Mouse (Mus musculus) ES-E14 (cell line): ENCODE results near the gene Wdr54.

Experiments used
- HCFC1 ChIP-seq: IDR thresholded peaks from 2 replicates; pipeline ENCODE4 v1.6.1; 2012; ENCODE audit warnings: low read length, inconsistent platforms, borderline replicate concordance; ENCODE audit not compliant: insufficient read depth
- ZC3H11A ChIP-seq: IDR thresholded peaks from 2 replicates; pipeline ENCODE4 v1.6.1; 2012; ENCODE audit warnings: low read depth, mild to moderate bottlenecking, inconsistent platforms, low read length, borderline replicate concordance

DNA sequence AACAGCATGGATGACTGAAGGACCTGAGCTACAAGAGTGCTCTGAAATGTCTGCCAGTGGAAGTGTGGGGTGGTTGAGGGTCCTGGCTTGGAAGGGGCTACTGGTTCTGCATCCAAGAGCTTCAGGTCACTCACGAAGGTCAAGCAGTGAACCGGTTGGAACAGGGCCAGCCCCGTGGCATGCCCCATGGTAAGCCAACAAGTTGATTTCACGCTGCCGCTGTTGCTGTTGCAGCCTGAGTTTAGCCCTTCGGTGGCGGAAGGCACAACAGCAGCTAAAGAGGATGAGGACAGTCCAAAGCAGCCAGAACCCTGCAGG is 36.5 kb downstream of the Wdr54 start:
- no peak for TF ChIP-seq ZC3H11A
- TF ChIP-seq HCFC1, result no peak
